ENCODE assay signal across 21 mouse cellular contexts in the genomic region with DNA sequence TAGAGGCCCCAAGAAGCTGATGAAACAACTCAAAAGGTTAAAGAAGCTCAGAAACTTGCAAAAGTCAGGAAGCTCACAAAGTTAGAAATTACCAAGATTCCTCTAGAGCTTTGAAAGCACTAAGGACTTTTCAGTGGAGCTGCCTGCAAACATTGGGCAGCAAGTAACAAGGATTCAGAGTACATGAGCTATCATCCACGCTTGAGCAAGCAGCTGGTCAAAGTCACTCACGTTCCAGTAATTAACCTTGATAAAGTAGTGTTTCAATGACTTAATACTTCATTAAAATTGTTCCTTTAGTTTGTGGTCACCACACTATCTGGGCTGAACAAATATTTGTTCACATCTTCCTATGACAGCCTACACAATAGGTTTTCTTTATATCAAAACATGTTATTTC.
DNase-seq lines count a peak whose midpoint lies in the region; ATAC-seq and TF ChIP-seq lines count a peak whose summit lies in the region.
"Had no signal": no experiment of that assay in that cellular context is flagged by ENCODE, and none has a peak within 500 bp of the region (broad histone marks: within the 10 kb centered on the region; RNA-seq: fewer than 3 reads in every experiment).

No protein-coding gene starts in this region.

- ATAC-seq in kidney, embryonic 15.5 days (replicated peaks; ENCODE audit: low FRiP score), result no peak
- ATAC-seq: forebrain, embryonic 14.5 days; forebrain, embryonic 16.5 days had no signal

- H3K4me2 ChIP-seq in kidney, embryonic 15.5 days, result no peak overlapping the region
- H3K4me2 ChIP-seq: embryonic facial prominence, embryonic 13.5 days; embryonic facial prominence, embryonic 15.5 days; forebrain, embryonic 12.5 days had no signal

- H3K4me1 ChIP-seq in kidney, adult 2 months (ENCODE audit: control insufficient read depth, insufficient read depth, low read length), result no peaks in the 10 kb centered on the region; the same call in 1 of the 2 replicates
- H3K4me1 ChIP-seq in kidney, embryonic 15.5 days, result no peaks in the 10 kb centered on the region
- H3K4me1 ChIP-seq: embryonic facial prominence, embryonic 13.5 days; embryonic facial prominence, embryonic 15.5 days; forebrain, embryonic 10.5 days; forebrain, embryonic 12.5 days had no signal

- no peaks in the 10 kb centered on the region for H3K27me3 ChIP-seq in kidney, adult 2 months (replicated peaks; ENCODE audit: control insufficient read depth, insufficient read depth, low read length)
- H3K27me3 ChIP-seq in kidney, embryonic 15.5 days, result no peaks in the 10 kb centered on the region
- H3K27me3 ChIP-seq: embryonic facial prominence, embryonic 13.5 days; embryonic facial prominence, embryonic 15.5 days; forebrain, embryonic 12.5 days had no signal

- no peak for TF ChIP-seq CTCF in kidney, adult 2 months (conservative IDR thresholded peaks at IDR 0.05; ENCODE audit: insufficient read depth, insufficient read length, low read depth, low read length)

- no peaks in the 10 kb centered on the region for H3K36me3 ChIP-seq in kidney, adult 2 months (ENCODE audit: control insufficient read depth, insufficient read depth, low read length)
- H3K36me3 ChIP-seq in kidney, embryonic 15.5 days, result no peaks in the 10 kb centered on the region
- H3K36me3 ChIP-seq: embryonic facial prominence, embryonic 13.5 days; embryonic facial prominence, embryonic 15.5 days; forebrain, embryonic 10.5 days; forebrain, embryonic 12.5 days had no signal

- TF ChIP-seq POLR2A in kidney, adult 2 months (IDR thresholded peaks at IDR 0.05; ENCODE audit: low read depth, low read length), result no peak

- no peak overlapping the region for H3K27ac ChIP-seq in kidney, adult 2 months (ENCODE audit: insufficient read depth, low read depth, low read length)
- no peak overlapping the region for H3K27ac ChIP-seq in kidney, embryonic 15.5 days
- H3K27ac ChIP-seq: embryonic facial prominence, embryonic 13.5 days; embryonic facial prominence, embryonic 15.5 days; forebrain, embryonic 10.5 days; forebrain, embryonic 12.5 days had no signal

- 31% methylated on average over 2 of the region's 2 CpGs for WGBS in kidney, adult 2 months
- 45% methylated on average over 2 of the region's 2 CpGs for WGBS in kidney, embryonic 15.5 days

- peak; percentile 68 for DNase-seq in kidney, adult 2 months
- peak; percentile 55 for DNase-seq in kidney, adult 9 months
- no peak for DNase-seq in kidney, postnatal 10 days
- DNase-seq: adrenal gland, adult 2 months; adrenal gland, postnatal 10 days; adrenal gland, postnatal 25 days; cerebellum, adult 11 months; cerebellum, adult 18-20 months; cerebellum, adult 8-10 months; cerebellum, adult 9-11 months; cerebellum, postnatal 14 days; cerebellum, postnatal 36 days; embryo, embryonic 11 days had no signal

- no peak overlapping the region for H3K4me3 ChIP-seq in kidney, adult 2 months (ENCODE audit: insufficient read depth, low read depth, low read length)
- H3K4me3 ChIP-seq in kidney, embryonic 15.5 days (replicated peaks), result no peak overlapping the region
- H3K4me3 ChIP-seq: embryonic facial prominence, embryonic 13.5 days; embryonic facial prominence, embryonic 15.5 days; erythroblast, embryonic 14.5 days; forebrain, embryonic 10.5 days; forebrain, embryonic 12.5 days had no signal

- no peaks in the 10 kb centered on the region for H3K9me3 ChIP-seq in kidney, embryonic 15.5 days (replicated peaks)
- H3K9me3 ChIP-seq: embryonic facial prominence, embryonic 13.5 days; embryonic facial prominence, embryonic 15.5 days; forebrain, embryonic 10.5 days; forebrain, embryonic 12.5 days had no signal

- H3K9ac ChIP-seq in kidney, embryonic 15.5 days, result no peak overlapping the region
- H3K9ac ChIP-seq: embryonic facial prominence, embryonic 13.5 days; embryonic facial prominence, embryonic 15.5 days; forebrain, embryonic 12.5 days had no signal
